ENCODE assay signal across 13 mouse cellular contexts in the genomic region with DNA sequence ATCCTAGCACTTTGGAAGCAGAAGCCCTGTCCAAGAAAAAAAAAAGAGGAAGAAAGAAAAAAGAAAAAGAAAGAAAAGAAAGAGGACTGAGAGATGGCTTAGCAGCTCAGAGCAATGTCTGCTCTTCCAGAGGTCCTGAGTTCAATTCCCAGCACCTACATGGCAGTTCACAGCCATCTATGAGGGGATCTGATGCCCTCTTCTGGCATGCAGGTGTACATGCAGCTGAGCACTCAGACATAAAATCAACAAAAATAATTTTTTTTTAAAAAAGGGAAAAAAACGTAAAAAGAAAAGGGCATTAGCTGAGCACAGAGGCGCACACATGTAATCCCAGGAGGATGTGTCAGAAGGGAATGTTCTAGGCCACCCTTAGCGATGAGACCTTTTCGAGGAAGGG. TPM values are rescaled to one million over a fixed set of nuclear protein-coding genes. Genes with fewer than 3 reads are reported as not detected.
DNase-seq lines count a peak whose midpoint lies in the region; ATAC-seq and TF ChIP-seq lines count a peak whose summit lies in the region.
"Had no signal": no experiment of that assay in that cellular context is flagged by ENCODE, and none has a peak within 500 bp of the region (broad histone marks: within the 10 kb centered on the region; RNA-seq: fewer than 3 reads in every experiment).

No protein-coding gene starts in this region.

- H3K9me3 ChIP-seq in intestine, postnatal 0 days (ENCODE audit: control insufficient read depth) = no peaks in the 10 kb centered on the region
- no peaks in the 10 kb centered on the region for H3K9me3 ChIP-seq in intestine, embryonic 15.5 days
- H3K9me3 ChIP-seq in midbrain, postnatal 0 days (ENCODE audit: low read length) = no peaks in the 10 kb centered on the region
- H3K9me3 ChIP-seq in midbrain, embryonic 14.5 days (ENCODE audit: control insufficient read depth, low read length) = no peaks in the 10 kb centered on the region
- H3K9me3 ChIP-seq: midbrain, embryonic 12.5 days had no signal

- H3K4me3 ChIP-seq in intestine, postnatal 0 days (ENCODE audit: low read depth, low read length) = no peak overlapping the region
- H3K4me3 ChIP-seq in intestine, embryonic 15.5 days (replicated peaks) = no peak overlapping the region
- no peak overlapping the region for H3K4me3 ChIP-seq in midbrain, postnatal 0 days (ENCODE audit: low read depth, low read length)
- H3K4me3 ChIP-seq in midbrain, embryonic 14.5 days (replicated peaks; ENCODE audit: low read depth, low read length) = no peak overlapping the region
- H3K4me3 ChIP-seq: midbrain, embryonic 12.5 days had no signal

- ATAC-seq in intestine, postnatal 0 days = no peak
- ATAC-seq in intestine, embryonic 15.5 days = no peak
- ATAC-seq in midbrain, postnatal 0 days (ENCODE audit: low FRiP score) = no peak
- no peak for ATAC-seq in midbrain, embryonic 14.5 days (ENCODE audit: low FRiP score, low TSS enrichment)
- ATAC-seq: inflammation-experienced regulatory T-cells, adult 6 months had no signal

- DNase-seq in midbrain, postnatal 0 days (ENCODE audit: low spot score) = no peak
- no peak for DNase-seq in midbrain, embryonic 14.5 days
- DNase-seq in R1 (ENCODE audit: low read depth, low spot score) = peak; percentile 46
- no peak for DNase-seq in right cerebral cortex, postnatal 36 days (ENCODE audit: low spot score in 2 of 2)
- DNase-seq in frontal cortex, postnatal 36 days (ENCODE audit: low spot score in 2 of 2) = no peak
- DNase-seq: cerebellum, adult 11-12 months; kidney, postnatal 10 days; layer of hippocampus, postnatal 36 days; right cerebral cortex, postnatal 14 days had no signal

- no peak overlapping the region for H3K4me2 ChIP-seq in intestine, postnatal 0 days (replicated peaks; ENCODE audit: low read depth)
- H3K4me2 ChIP-seq in intestine, embryonic 15.5 days (replicated peaks) = no peak overlapping the region
- H3K4me2 ChIP-seq in midbrain, postnatal 0 days (ENCODE audit: low read depth, low read length, poor library complexity, severe bottlenecking) = no peak overlapping the region
- no peak overlapping the region for H3K4me2 ChIP-seq in midbrain, embryonic 14.5 days (ENCODE audit: low read length)
- H3K4me2 ChIP-seq: midbrain, embryonic 12.5 days had no signal

- no peaks in the 10 kb centered on the region for H3K4me1 ChIP-seq in intestine, postnatal 0 days (replicated peaks; ENCODE audit: control insufficient read depth, insufficient read depth, low read length)
- peaks cover 21% of the 10 kb centered on the region for H3K4me1 ChIP-seq in intestine, embryonic 15.5 days (replicated peaks)
- peaks cover 5% of the 10 kb centered on the region; the same call in 1 of the 2 replicates for H3K4me1 ChIP-seq in midbrain, postnatal 0 days (ENCODE audit: insufficient read depth, low read length)
- H3K4me1 ChIP-seq in midbrain, embryonic 14.5 days (ENCODE audit: control insufficient read depth, insufficient read depth, low read length) = peaks cover 11% of the 10 kb centered on the region; the same call in 1 of the 2 replicates

- no peak overlapping the region for H3K27ac ChIP-seq in intestine, postnatal 0 days (ENCODE audit: low read depth, low read length)
- H3K27ac ChIP-seq in intestine, embryonic 15.5 days = no peak overlapping the region
- no peak overlapping the region for H3K27ac ChIP-seq in midbrain, postnatal 0 days (ENCODE audit: low read depth, low read length)
- H3K27ac ChIP-seq in midbrain, embryonic 14.5 days (replicated peaks; ENCODE audit: low read depth, low read length) = no peak overlapping the region
- H3K27ac ChIP-seq: midbrain, embryonic 12.5 days had no signal

- 87% methylated on average over 4 of the region's 4 CpGs for WGBS in intestine, postnatal 0 days
- 84% methylated on average over 4 of the region's 4 CpGs for WGBS in intestine, embryonic 15.5 days
- WGBS in midbrain, postnatal 0 days = 92% methylated on average over 4 of the region's 4 CpGs
- WGBS in midbrain, embryonic 14.5 days = 89% methylated on average over 4 of the region's 4 CpGs

- no peaks in the 10 kb centered on the region for H3K36me3 ChIP-seq in intestine, postnatal 0 days (ENCODE audit: control insufficient read depth, insufficient read depth)
- no peaks in the 10 kb centered on the region for H3K36me3 ChIP-seq in intestine, embryonic 15.5 days
- H3K36me3 ChIP-seq in midbrain, postnatal 0 days (ENCODE audit: insufficient read depth, low read length) = no peaks in the 10 kb centered on the region
- no peaks in the 10 kb centered on the region for H3K36me3 ChIP-seq in midbrain, embryonic 14.5 days (ENCODE audit: control insufficient read depth, insufficient read depth, low read length)
- H3K36me3 ChIP-seq: midbrain, embryonic 12.5 days had no signal

- H3K27me3 ChIP-seq in intestine, postnatal 0 days (replicated peaks; ENCODE audit: control insufficient read depth, insufficient read depth, low read length) = no peaks in the 10 kb centered on the region
- H3K27me3 ChIP-seq in intestine, embryonic 15.5 days (replicated peaks) = no peaks in the 10 kb centered on the region
- H3K27me3 ChIP-seq in midbrain, postnatal 0 days (ENCODE audit: insufficient read depth, low read length) = no peaks in the 10 kb centered on the region
- H3K27me3 ChIP-seq in midbrain, embryonic 14.5 days (ENCODE audit: control insufficient read depth, insufficient read depth, low read length) = no peaks in the 10 kb centered on the region
- H3K27me3 ChIP-seq: midbrain, embryonic 12.5 days had no signal

- H3K9ac ChIP-seq in intestine, postnatal 0 days (ENCODE audit: low read depth, low read length) = no peak overlapping the region
- no peak overlapping the region for H3K9ac ChIP-seq in intestine, embryonic 15.5 days
- H3K9ac ChIP-seq in midbrain, postnatal 0 days (replicated peaks; ENCODE audit: low read length, poor library complexity, severe bottlenecking) = no peak overlapping the region
- H3K9ac ChIP-seq in midbrain, embryonic 14.5 days (replicated peaks; ENCODE audit: low read length) = no peak overlapping the region
- H3K9ac ChIP-seq: midbrain, embryonic 12.5 days had no signal

- TF ChIP-seq CTCF in intestine, postnatal 0 days (IDR thresholded peaks at IDR 0.05; ENCODE audit: low read depth) = peak; percentile 55
- peak; percentile 41 for TF ChIP-seq CTCF in midbrain, postnatal 0 days (IDR thresholded peaks at IDR 0.05)

RNA-seq across cellular contexts. Expression of gene BC030867, which starts 1.8 kb away (rescaled TPM):
- 2.7 and 3.4 TPM in 2 replicates for polyA plus RNA-seq in intestine, postnatal 0 days (2015; fragmentation: Nextera tagmentation; extraction: Ambion mirVana)
- polyA plus RNA-seq in intestine, embryonic 15.5 days (2015; fragmentation: Nextera tagmentation; extraction: Ambion mirVana) = 13.1 and 13.5 TPM in 2 replicates
- 2.1 TPM in 2 replicates for total RNA-seq in midbrain, postnatal 0 days (2014; rRNA removed)
- 0.53 and 0.60 TPM in 2 replicates for polyA plus RNA-seq in midbrain, postnatal 0 days (2015; fragmentation: Nextera tagmentation; extraction: Ambion mirVana)
- 2.6 and 3.0 TPM in 2 replicates for polyA plus RNA-seq in midbrain, embryonic 14.5 days (2014; fragmentation: Nextera tagmentation; extraction: Ambion mirVana)

RNA-seq across cellular contexts. Expression of gene Hdac5, which starts 16.9 kb away (rescaled TPM):
- polyA plus RNA-seq in intestine, postnatal 0 days (2015; fragmentation: Nextera tagmentation; extraction: Ambion mirVana) = 30.1 and 30.4 TPM in 2 replicates
- polyA plus RNA-seq in intestine, embryonic 15.5 days (2015; fragmentation: Nextera tagmentation; extraction: Ambion mirVana) = 54.3 and 62.8 TPM in 2 replicates
- total RNA-seq in midbrain, postnatal 0 days (2014; rRNA removed) = 183 and 263 TPM in 2 replicates
- polyA plus RNA-seq in midbrain, postnatal 0 days (2015; fragmentation: Nextera tagmentation; extraction: Ambion mirVana) = 61.9 and 65.9 TPM in 2 replicates
- 54.4 and 56.6 TPM in 2 replicates for polyA plus RNA-seq in midbrain, embryonic 14.5 days (2014; fragmentation: Nextera tagmentation; extraction: Ambion mirVana)

RNA-seq across cellular contexts. Expression of gene Asb16, which starts 21.7 kb away (rescaled TPM):
- 0.05 and 0.09 TPM in 2 replicates for polyA plus RNA-seq in intestine, postnatal 0 days (2015; fragmentation: Nextera tagmentation; extraction: Ambion mirVana)
- polyA plus RNA-seq in intestine, embryonic 15.5 days (2015; fragmentation: Nextera tagmentation; extraction: Ambion mirVana) = 0.08 TPM in 1 of 2 replicates, not detected in the other
- 2.3 and 2.5 TPM in 2 replicates for total RNA-seq in midbrain, postnatal 0 days (2014; rRNA removed)
- 0.28 and 0.32 TPM in 2 replicates for polyA plus RNA-seq in midbrain, postnatal 0 days (2015; fragmentation: Nextera tagmentation; extraction: Ambion mirVana)
- polyA plus RNA-seq in midbrain, embryonic 14.5 days (2014; fragmentation: Nextera tagmentation; extraction: Ambion mirVana) = 0.12 TPM in 1 of 2 replicates, not detected in the other
- polyA plus RNA-seq: inflammation-experienced regulatory T-cells, adult 6 months; midbrain, embryonic 12.5 days had no signal

RNA-seq across cellular contexts. Expression of gene Tmub2, which starts 37.9 kb away (rescaled TPM):
- 43.3 and 44.2 TPM in 2 replicates for polyA plus RNA-seq in intestine, postnatal 0 days (2015; fragmentation: Nextera tagmentation; extraction: Ambion mirVana)
- 44.3 and 48.5 TPM in 2 replicates for polyA plus RNA-seq in intestine, embryonic 15.5 days (2015; fragmentation: Nextera tagmentation; extraction: Ambion mirVana)
- total RNA-seq in midbrain, postnatal 0 days (2014; rRNA removed) = 80.5 and 90.8 TPM in 2 replicates
- polyA plus RNA-seq in midbrain, postnatal 0 days (2015; fragmentation: Nextera tagmentation; extraction: Ambion mirVana) = 65.4 and 73.9 TPM in 2 replicates
- 76.4 and 78.4 TPM in 2 replicates for polyA plus RNA-seq in midbrain, embryonic 14.5 days (2014; fragmentation: Nextera tagmentation; extraction: Ambion mirVana)

RNA-seq across cellular contexts. Expression of gene Atxn7l3, which starts 49.6 kb away (rescaled TPM):
- polyA plus RNA-seq in intestine, postnatal 0 days (2015; fragmentation: Nextera tagmentation; extraction: Ambion mirVana) = 8.6 and 10.5 TPM in 2 replicates
- 11.8 and 13.6 TPM in 2 replicates for polyA plus RNA-seq in intestine, embryonic 15.5 days (2015; fragmentation: Nextera tagmentation; extraction: Ambion mirVana)
- total RNA-seq in midbrain, postnatal 0 days (2014; rRNA removed) = 166 and 169 TPM in 2 replicates
- 25.4 and 26.5 TPM in 2 replicates for polyA plus RNA-seq in midbrain, postnatal 0 days (2015; fragmentation: Nextera tagmentation; extraction: Ambion mirVana)
- polyA plus RNA-seq in midbrain, embryonic 14.5 days (2014; fragmentation: Nextera tagmentation; extraction: Ambion mirVana) = 38.5 and 42.4 TPM in 2 replicates
